Mouse (Mus musculus): ENCODE measurements at regions not wholly inside any gene's neighbourhood (a gene's known extent, or its start where the extent isn't known, plus 50 kb on each side); places are given as distances from the start of the nearest gene placed in this dataset.

GRCm38 (mm10) chr13:59360026-59360425, 225.0 kb downstream of the Agtpbp1 start:
- H3K9me3 ChIP-seq (replicated peaks): no peaks in the 10 kb centered on the region
- WGBS (ENCODE audit: insufficient replicate concordance): 35% methylated on average over 3 of the region's 3 CpGs
- no peak for ATAC-seq (ENCODE audit: insufficient read depth)
- no peak overlapping the region for H3K4me3 ChIP-seq (replicated peaks)
- no peak overlapping the region for H3K4me2 ChIP-seq
- H3K27ac ChIP-seq (replicated peaks): no peak overlapping the region
- H3K27me3 ChIP-seq: no peaks in the 10 kb centered on the region
- no peaks in the 10 kb centered on the region for H3K36me3 ChIP-seq (replicated peaks)
- no peak overlapping the region for H3K9ac ChIP-seq
- no peaks in the 10 kb centered on the region for H3K4me1 ChIP-seq (replicated peaks)

- ATAC-seq (ENCODE audit: insufficient read depth): no peak
These were observed 226.6 kb downstream of the Agtpbp1 start for GRCm38 (mm10) chr13:59358421-59358820.

GRCm38 (mm10) chr13:59351461-59351860, 233.6 kb downstream of the Agtpbp1 start:
- Histone ChIP-seq H3K27me3 (no peaks in the 10 kb centered on the region), H3K9ac (no peak overlapping the region), H3K4me3 (replicated peaks) (no peak overlapping the region), H3K4me1 (replicated peaks) (no peaks in the 10 kb centered on the region), H3K9me3 (replicated peaks) (no peaks in the 10 kb centered on the region), H3K4me2 (no peak overlapping the region), H3K27ac (replicated peaks) (no peak overlapping the region), H3K36me3 (replicated peaks) (no peaks in the 10 kb centered on the region)
- 49% methylated on average over 6 of the region's 6 CpGs for WGBS (ENCODE audit: insufficient replicate concordance)
- ATAC-seq (ENCODE audit: insufficient read depth): no peak

More at GRCm38 (mm10) chr13:59358421-59358820, 226.6 kb downstream of the Agtpbp1 start:
- Histone ChIP-seq H3K9me3 (replicated peaks) (no peaks in the 10 kb centered on the region), H3K4me1 (replicated peaks) (no peaks in the 10 kb centered on the region), H3K27ac (replicated peaks) (no peak overlapping the region), H3K36me3 (replicated peaks) (no peaks in the 10 kb centered on the region), H3K4me2 (no peak overlapping the region), H3K27me3 (no peaks in the 10 kb centered on the region), H3K4me3 (replicated peaks) (no peak overlapping the region), H3K9ac (no peak overlapping the region)
- 46% methylated on average over 3 of the region's 3 CpGs for WGBS (ENCODE audit: insufficient replicate concordance)

GRCm38 (mm10) chr13:59350613-59351150, 234.3 kb downstream of the Agtpbp1 start:
- no peaks in the 10 kb centered on the region for H3K4me1 ChIP-seq (replicated peaks)
- H3K4me2 ChIP-seq: no peak overlapping the region
- H3K27me3 ChIP-seq: no peaks in the 10 kb centered on the region
- H3K27ac ChIP-seq (replicated peaks): no peak overlapping the region
- H3K4me3 ChIP-seq (replicated peaks): no peak overlapping the region
- H3K36me3 ChIP-seq (replicated peaks): no peaks in the 10 kb centered on the region
- H3K9me3 ChIP-seq (replicated peaks): no peaks in the 10 kb centered on the region
- H3K9ac ChIP-seq: no peak overlapping the region
- 56% methylated on average over 7 of the region's 7 CpGs for WGBS (ENCODE audit: insufficient replicate concordance)
- ATAC-seq (ENCODE audit: insufficient read depth): no peak

GRCm38 (mm10) chr13:59348510-59348909, 236.5 kb downstream of the Agtpbp1 start:
- Histone ChIP-seq H3K4me1 (replicated peaks) (no peaks in the 10 kb centered on the region), H3K36me3 (replicated peaks) (no peaks in the 10 kb centered on the region), H3K9me3 (replicated peaks) (no peaks in the 10 kb centered on the region), H3K4me2 (no peak overlapping the region), H3K9ac (no peak overlapping the region), H3K27me3 (no peaks in the 10 kb centered on the region), H3K27ac (replicated peaks) (no peak overlapping the region), H3K4me3 (replicated peaks) (no peak overlapping the region)
- ATAC-seq (ENCODE audit: insufficient read depth): no peak

GRCm38 (mm10) chr13:59341871-59342270, 243.2 kb downstream of the Agtpbp1 start:
- Histone ChIP-seq H3K4me2 (no peak overlapping the region), H3K27ac (replicated peaks) (no peak overlapping the region), H3K9ac (no peak overlapping the region), H3K4me3 (replicated peaks) (no peak overlapping the region), H3K9me3 (replicated peaks) (no peaks in the 10 kb centered on the region), H3K27me3 (no peaks in the 10 kb centered on the region), H3K36me3 (replicated peaks) (no peaks in the 10 kb centered on the region), H3K4me1 (replicated peaks) (no peaks in the 10 kb centered on the region)
- no peak for ATAC-seq (ENCODE audit: insufficient read depth)
- 65% methylated on average over 13 of the region's 13 CpGs for WGBS (ENCODE audit: insufficient replicate concordance)

GRCm38 (mm10) chr13:59338436-59338835, 246.6 kb downstream of the Agtpbp1 start:
- WGBS (ENCODE audit: insufficient replicate concordance): 75% methylated on average over 9 of the region's 9 CpGs
- H3K4me1 ChIP-seq (replicated peaks): no peaks in the 10 kb centered on the region
- no peak for ATAC-seq (ENCODE audit: insufficient read depth)
- H3K27me3 ChIP-seq: no peaks in the 10 kb centered on the region
- no peaks in the 10 kb centered on the region for H3K9me3 ChIP-seq (replicated peaks)
- H3K36me3 ChIP-seq (replicated peaks): no peaks in the 10 kb centered on the region
- H3K27ac ChIP-seq (replicated peaks): no peak overlapping the region
- H3K4me2 ChIP-seq: no peak overlapping the region
- H3K9ac ChIP-seq: no peak overlapping the region
- H3K4me3 ChIP-seq (replicated peaks): no peak overlapping the region

GRCm38 (mm10) chr13:59323933-59324332, 261.1 kb downstream of the Agtpbp1 start:
- Histone ChIP-seq H3K9me3 (replicated peaks) (no peaks in the 10 kb centered on the region), H3K4me3 (replicated peaks) (no peak overlapping the region), H3K36me3 (replicated peaks) (no peaks in the 10 kb centered on the region), H3K9ac (no peak overlapping the region), H3K4me1 (replicated peaks) (no peaks in the 10 kb centered on the region), H3K27me3 (no peaks in the 10 kb centered on the region), H3K27ac (replicated peaks) (no peak overlapping the region), H3K4me2 (no peak overlapping the region)
- no peak for ATAC-seq (ENCODE audit: insufficient read depth)
- 54% methylated on average over 3 of the region's 3 CpGs for WGBS (ENCODE audit: insufficient replicate concordance)

- H3K36me3 ChIP-seq (replicated peaks): no peaks in the 10 kb centered on the region
- H3K9ac ChIP-seq: no peak overlapping the region
- H3K4me3 ChIP-seq (replicated peaks): no peak overlapping the region
- no peaks in the 10 kb centered on the region for H3K9me3 ChIP-seq (replicated peaks)
- WGBS (ENCODE audit: insufficient replicate concordance): 33% methylated on average over 5 of the region's 5 CpGs
- H3K4me2 ChIP-seq: no peak overlapping the region
- no peak for ATAC-seq (ENCODE audit: insufficient read depth)
- H3K27ac ChIP-seq (replicated peaks): no peak overlapping the region
- H3K4me1 ChIP-seq (replicated peaks): no peaks in the 10 kb centered on the region
- H3K27me3 ChIP-seq: no peaks in the 10 kb centered on the region
These were observed 261.6 kb downstream of the Agtpbp1 start for GRCm38 (mm10) chr13:59323441-59323840.

GRCm38 (mm10) chr13:59320261-59320660, 264.8 kb downstream of the Agtpbp1 start:
- H3K27me3 ChIP-seq: no peaks in the 10 kb centered on the region
- no peaks in the 10 kb centered on the region for H3K36me3 ChIP-seq (replicated peaks)
- no peak for ATAC-seq (ENCODE audit: insufficient read depth)
- no peak overlapping the region for H3K4me3 ChIP-seq (replicated peaks)
- WGBS (ENCODE audit: insufficient replicate concordance): 58% methylated on average over 5 of the region's 5 CpGs
- H3K9me3 ChIP-seq (replicated peaks): no peaks in the 10 kb centered on the region
- H3K4me2 ChIP-seq: no peak overlapping the region
- H3K9ac ChIP-seq: no peak overlapping the region
- H3K27ac ChIP-seq (replicated peaks): no peak overlapping the region
- H3K4me1 ChIP-seq (replicated peaks): no peaks in the 10 kb centered on the region

- no peak for ATAC-seq (ENCODE audit: insufficient read depth)
- Histone ChIP-seq H3K9me3 (replicated peaks) (no peaks in the 10 kb centered on the region), H3K4me1 (replicated peaks) (no peaks in the 10 kb centered on the region), H3K27ac (replicated peaks) (no peak overlapping the region), H3K4me2 (no peak overlapping the region), H3K4me3 (replicated peaks) (no peak overlapping the region), H3K9ac (no peak overlapping the region), H3K36me3 (replicated peaks) (no peaks in the 10 kb centered on the region), H3K27me3 (no peaks in the 10 kb centered on the region)
- WGBS (ENCODE audit: insufficient replicate concordance): 65% methylated on average over 16 of the region's 16 CpGs
These were observed 267.5 kb downstream of the Agtpbp1 start for GRCm38 (mm10) chr13:59317458-59318005.

GRCm38 (mm10) chr13:59315811-59316210, 269.2 kb downstream of the Agtpbp1 start:
- WGBS (ENCODE audit: insufficient replicate concordance): 39% methylated on average over 3 of the region's 3 CpGs

More at GRCm38 (mm10) chr13:59315811-59316210, 269.2 kb downstream of the Agtpbp1 start:
- H3K9me3 ChIP-seq (replicated peaks): no peaks in the 10 kb centered on the region
- H3K4me2 ChIP-seq: no peak overlapping the region
- H3K27me3 ChIP-seq: no peaks in the 10 kb centered on the region
- H3K9ac ChIP-seq: no peak overlapping the region
- H3K27ac ChIP-seq (replicated peaks): no peak overlapping the region
- no peaks in the 10 kb centered on the region for H3K36me3 ChIP-seq (replicated peaks)
- H3K4me3 ChIP-seq (replicated peaks): no peak overlapping the region
- no peaks in the 10 kb centered on the region for H3K4me1 ChIP-seq (replicated peaks)
- no peak for ATAC-seq (ENCODE audit: insufficient read depth)

All from liver, embryonic 15.5 days (tissue).